Mouse (Mus musculus) frontal cortex, adult (tissue): ENCODE results near the gene Slc7a8.

Experiments used
- ATAC-seq: cut with Nextera tagmentation; 2 replicates; pipeline ENCODE4 v1.9.2; 2017; ENCODE audit warnings: mild to moderate bottlenecking, moderate library complexity, mixed read lengths; ENCODE audit not compliant: low TSS enrichment

Gene Slc7a8

GRCm38 (mm10) chr14:54737634-54738033 lies 44.1 kb downstream of the Slc7a8 start:
- ATAC-seq = no peak

- ATAC-seq = peak; percentile 68
Observed at GRCm38 (mm10) chr14:54736555-54737552, 44.9 kb downstream of the Slc7a8 start.

GRCm38 (mm10) chr14:54735221-54735620 lies 46.5 kb downstream of the Slc7a8 start:
- no peak for ATAC-seq

GRCm38 (mm10) chr14:54734004-54734403 lies 47.7 kb downstream of the Slc7a8 start:
- peak; percentile 53 for ATAC-seq

GRCm38 (mm10) chr14:54732206-54732605 lies 49.5 kb downstream of the Slc7a8 start:
- ATAC-seq = peak; percentile 11; the same call in 1 of the 2 replicates

GRCm38 (mm10) chr14:54730305-54730704 lies 51.4 kb downstream of the Slc7a8 start:
- no peak for ATAC-seq

GRCm38 (mm10) chr14:54728823-54729653 lies 52.7 kb downstream of the Slc7a8 start:
- peak; percentile 71 for ATAC-seq

- no peak for ATAC-seq
Observed at GRCm38 (mm10) chr14:54727565-54727964, 54.2 kb downstream of the Slc7a8 start.

GRCm38 (mm10) chr14:54724049-54724448 lies 57.7 kb downstream of the Slc7a8 start:
- ATAC-seq = no peak

- ATAC-seq = peak; percentile 36; the same call in 1 of the 2 replicates
Observed at GRCm38 (mm10) chr14:54721711-54722110, 60.0 kb downstream of the Slc7a8 start.

- no peak for ATAC-seq
Observed at GRCm38 (mm10) chr14:54720654-54721350, 60.9 kb downstream of the Slc7a8 start.

- no peak for ATAC-seq
Observed at GRCm38 (mm10) chr14:54720041-54720440, 61.7 kb downstream of the Slc7a8 start.

GRCm38 (mm10) chr14:54715402-54715801 lies 66.3 kb downstream of the Slc7a8 start:
- no peak for ATAC-seq

- peak; percentile 45 for ATAC-seq
Observed at GRCm38 (mm10) chr14:54714617-54715081, 67.1 kb downstream of the Slc7a8 start.

GRCm38 (mm10) chr14:54714121-54714520 lies 67.6 kb downstream of the Slc7a8 start:
- peak; percentile 81 for ATAC-seq

GRCm38 (mm10) chr14:54712861-54713260 lies 68.9 kb downstream of the Slc7a8 start:
- no peak for ATAC-seq

- no peak for ATAC-seq
Observed at GRCm38 (mm10) chr14:54712074-54712473, 69.7 kb downstream of the Slc7a8 start, which contains the start of gene Cebpe. Gene Cebpe, minus strand, starts transcription at chr14:54712174.

GRCm38 (mm10) chr14:54709054-54709453 lies 72.7 kb downstream of the Slc7a8 start:
- ATAC-seq = no peak

GRCm38 (mm10) chr14:54706589-54707320 lies 75.0 kb downstream of the Slc7a8 start:
- ATAC-seq = no peak

GRCm38 (mm10) chr14:54705844-54706243 lies 75.9 kb downstream of the Slc7a8 start:
- ATAC-seq = no peak

GRCm38 (mm10) chr14:54703207-54703606 lies 78.5 kb downstream of the Slc7a8 start:
- no peak for ATAC-seq
